Mouse (Mus musculus): ENCODE data around the gene Lactbl1.

Gene Lactbl1

DNA sequence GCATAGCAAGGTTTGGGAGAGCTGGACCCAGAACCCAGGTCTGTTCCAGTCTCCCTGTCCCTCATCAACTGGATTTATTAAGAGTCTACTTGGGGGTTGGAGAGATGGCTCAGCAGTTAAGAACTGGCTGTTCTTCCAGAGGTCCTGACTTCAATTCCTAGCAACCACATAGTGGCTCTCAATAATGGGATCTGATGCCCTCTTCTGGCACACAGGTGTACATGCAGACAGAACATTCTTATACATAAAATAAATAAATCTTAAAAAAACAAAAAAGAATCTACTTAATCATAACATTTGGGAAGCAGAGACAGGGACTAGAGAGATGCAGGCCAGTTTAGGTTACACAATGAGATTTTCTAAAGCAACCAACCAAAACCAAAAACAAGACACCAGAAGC lies 13.6 kb downstream of the Lactbl1 start:
- intact Hi-C loops (cut with DNase I): no loop called here

DNA sequence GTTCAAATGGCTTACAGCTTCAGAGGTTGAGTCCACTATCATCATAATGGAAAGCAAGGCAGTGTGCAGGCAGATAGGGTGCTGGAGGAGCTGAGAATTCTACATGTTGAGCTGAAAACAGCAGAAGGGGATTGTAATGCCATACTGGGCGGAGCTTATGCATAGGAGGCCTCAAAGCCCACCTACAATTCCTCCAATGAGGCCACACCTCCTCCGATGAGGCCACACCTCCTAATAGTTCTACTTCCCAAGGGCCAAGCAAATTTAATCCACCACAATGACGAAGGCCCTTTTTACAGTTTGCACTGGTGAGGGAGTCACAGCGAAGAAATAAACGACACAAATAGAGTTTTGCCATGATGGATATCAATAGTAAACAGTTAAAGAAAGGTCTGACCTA lies 14.1 kb downstream of the Lactbl1 start:
- intact Hi-C loops (cut with DNase I): no loop called here

DNA sequence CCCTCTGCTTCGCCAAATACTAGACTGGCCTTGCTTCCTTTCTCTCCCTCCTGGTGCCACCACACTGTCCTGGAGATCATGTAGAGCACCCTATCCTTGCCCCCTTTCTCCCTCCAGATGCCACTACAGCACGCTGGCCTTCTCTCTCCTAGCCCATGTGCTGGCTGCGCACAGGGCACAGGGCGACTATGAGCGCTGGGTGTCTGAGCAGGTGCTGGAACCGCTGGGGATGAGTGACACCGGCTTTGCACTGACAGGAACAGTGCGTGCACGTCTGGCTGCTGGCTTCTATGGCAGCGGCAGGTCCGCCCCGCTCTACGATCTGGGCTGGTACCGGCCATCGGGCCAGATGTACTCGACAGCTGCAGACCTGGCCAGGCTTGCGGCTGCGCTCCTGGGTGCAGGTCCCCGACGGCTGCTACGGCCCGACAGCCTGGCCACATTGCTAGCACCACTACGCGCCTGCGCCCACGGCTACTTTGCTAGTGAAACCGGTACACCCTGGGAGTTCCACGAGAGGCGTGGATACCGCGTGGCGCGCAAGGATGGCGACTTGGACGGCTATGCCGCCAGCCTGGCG lies 14.7 kb downstream of the Lactbl1 start:
- intact Hi-C loops (cut with DNase I): no loop called here

DNA sequence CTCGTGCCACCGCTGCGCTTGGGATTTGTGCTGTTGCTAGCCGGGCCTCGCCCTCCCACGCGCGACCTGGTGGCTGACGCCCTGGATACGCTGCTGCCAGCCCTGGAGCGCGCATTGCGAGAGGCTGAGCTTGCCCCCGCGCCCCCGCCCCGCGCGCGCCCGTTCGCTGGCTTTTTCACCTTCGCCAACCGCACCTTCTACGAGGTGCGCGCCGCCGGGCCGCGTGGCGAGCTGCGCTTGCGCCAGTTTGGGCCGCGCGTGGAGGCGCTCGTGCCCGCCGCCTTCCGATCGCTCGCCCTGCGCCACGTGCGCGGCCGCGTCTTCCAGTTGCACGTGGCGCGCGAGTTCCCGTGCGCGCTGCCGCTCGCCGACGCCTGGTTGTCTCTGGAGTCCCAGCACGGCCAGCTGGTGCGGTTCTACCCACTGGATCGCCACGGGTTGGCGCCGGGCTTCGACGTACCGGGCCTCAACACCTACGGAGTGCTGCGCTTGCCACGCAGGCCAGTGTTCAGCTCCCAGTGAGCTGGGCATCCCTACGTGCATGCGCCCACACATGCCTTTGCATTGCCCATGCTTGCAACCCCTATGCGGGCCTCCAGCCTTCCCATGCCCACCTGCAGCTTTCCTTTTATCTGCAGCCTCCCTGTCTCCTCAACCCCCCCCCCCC lies 15.3 kb downstream of the Lactbl1 start:
- intact Hi-C loops (cut with DNase I): no loop called here

DNA sequence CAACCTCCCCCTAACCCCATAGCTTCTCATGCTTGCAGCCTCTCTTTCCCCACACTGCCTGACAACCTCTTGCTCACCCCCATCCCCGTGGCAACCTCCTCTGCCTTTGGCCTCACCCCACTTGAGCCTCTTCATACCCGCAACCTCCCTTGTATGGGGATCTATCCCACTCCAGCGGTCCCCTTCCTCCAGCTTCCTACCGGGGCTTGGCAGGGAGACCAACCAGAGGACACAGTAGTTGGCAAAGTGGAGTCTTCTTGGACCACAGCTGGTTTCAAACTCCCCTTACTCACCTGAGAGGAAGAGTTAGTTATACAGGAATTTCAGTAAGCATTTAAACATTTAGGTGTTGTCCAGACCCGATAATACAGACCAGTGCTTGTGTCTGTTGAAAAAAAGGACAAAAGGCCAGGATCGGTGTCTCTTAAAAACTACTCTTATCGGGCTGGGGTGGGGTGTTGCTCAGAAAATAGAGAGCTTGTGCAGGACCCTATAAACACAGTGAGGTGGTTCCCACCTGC lies 15.9 kb downstream of the Lactbl1 start:
- intact Hi-C loops (cut with DNase I): no loop called here

DNA sequence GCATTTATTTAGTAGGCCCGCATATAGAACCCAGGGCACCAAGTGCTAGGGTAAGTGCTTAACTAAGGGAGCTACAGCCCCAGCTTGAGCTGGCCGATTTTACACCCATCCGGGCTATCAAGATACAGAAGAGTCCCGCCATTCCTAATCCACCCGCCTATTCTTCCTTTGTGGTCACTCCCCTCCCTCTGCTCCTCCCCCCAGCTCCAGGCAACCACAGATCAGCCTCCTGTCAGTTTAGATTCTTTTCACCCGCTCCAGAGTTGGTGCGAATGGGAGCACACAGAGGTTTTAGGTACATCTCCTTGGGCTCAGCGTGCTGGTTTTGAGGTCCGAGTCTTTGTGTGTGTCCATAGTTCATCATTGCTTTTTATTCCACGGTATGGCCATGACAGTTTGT lies 16.5 kb downstream of the Lactbl1 start:
- intact Hi-C loops (cut with DNase I): no loop called here

DNA sequence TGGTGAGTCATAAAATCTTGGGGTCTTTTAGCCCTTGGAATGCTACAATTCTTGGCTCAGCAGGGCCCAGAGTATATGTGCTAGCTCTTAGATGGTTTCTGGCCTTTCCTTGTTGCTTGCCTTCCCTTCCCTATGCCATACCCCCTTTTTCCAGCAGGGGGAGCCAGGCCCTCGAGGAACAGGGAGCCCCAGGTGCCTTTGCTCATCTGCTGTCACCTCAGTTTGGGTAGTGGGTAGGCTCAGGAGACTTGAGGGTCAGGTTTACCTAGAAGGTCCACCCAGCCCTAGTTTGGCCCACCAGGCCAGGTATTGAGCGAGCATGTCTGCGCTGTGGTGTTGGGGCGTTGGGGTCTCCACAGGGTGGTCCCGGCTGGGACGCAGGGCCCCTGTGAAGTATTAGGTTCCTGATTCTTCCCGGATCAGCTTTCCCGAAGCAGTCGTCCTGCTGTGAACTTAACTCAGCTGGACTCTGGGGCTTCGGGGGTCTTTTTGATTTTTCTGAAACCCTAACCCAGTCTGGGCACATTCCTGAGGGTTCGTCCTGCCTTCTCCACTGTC lies 26.6 kb downstream of the Lactbl1 start:
- intact Hi-C loops (cut with DNase I): no loop called here

DNA sequence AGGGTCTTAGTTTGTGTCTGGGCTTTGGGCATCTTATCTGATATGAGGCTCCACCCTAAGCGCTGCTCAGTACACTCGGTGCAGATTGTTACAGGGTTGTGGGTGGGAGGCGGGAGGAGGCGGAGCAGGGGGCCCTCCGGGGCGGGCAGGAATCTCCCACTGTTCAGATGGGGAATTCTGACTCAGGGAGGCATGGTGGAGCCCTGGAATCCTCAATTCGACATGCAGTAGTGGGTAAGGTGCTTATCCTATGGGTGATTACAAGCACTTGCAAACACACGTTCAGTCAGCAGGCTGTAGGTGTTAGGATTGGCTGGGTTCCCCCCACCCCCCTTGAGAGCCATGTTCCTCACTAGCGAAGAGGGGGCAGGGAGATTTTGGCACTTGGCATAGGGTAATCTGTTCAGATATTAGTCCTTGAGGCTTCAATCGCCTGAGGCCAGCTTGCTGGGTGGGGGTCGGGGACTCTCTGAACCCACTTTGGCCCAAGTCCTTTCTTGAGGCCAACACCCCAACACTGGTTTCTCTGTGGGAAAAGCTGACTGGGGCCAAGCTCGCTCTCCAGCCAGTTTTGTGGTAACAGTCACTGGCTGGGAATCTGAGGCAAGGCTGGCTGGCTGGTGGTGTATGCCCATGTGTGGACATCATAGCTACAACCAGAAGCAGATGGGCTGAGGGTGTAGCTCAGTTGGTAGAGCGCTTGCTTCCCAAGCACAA lies 27.2 kb downstream of the Lactbl1 start:
- intact Hi-C loops (cut with DNase I): loop anchor here (5.0 kb wide), 1 partner anchor 423 kb away; no protein-coding TSS in a partner anchor

DNA sequence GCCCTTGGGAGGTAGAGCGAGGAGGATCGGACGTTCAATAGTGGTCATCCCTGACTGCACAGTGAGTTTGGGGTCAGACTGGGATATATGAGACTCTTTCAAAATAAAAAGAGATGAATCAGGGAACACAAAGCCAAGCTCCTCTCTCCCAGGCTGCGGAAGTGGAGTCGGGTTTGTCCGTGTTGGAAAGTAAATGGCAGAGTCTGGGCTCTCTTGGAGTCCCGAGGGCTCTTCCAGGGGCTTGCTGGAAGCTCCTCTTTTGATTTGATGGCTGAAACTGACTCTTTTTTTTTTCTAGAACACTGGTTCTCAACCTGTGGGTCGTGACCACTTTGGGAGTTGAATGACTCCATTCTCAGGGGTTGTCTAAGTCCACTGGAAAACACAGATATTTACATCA lies 27.8 kb downstream of the Lactbl1 start:
- intact Hi-C loops (cut with DNase I): loop anchor here (5.0 kb wide), 1 partner anchor 422 kb away; no protein-coding TSS in a partner anchor

DNA sequence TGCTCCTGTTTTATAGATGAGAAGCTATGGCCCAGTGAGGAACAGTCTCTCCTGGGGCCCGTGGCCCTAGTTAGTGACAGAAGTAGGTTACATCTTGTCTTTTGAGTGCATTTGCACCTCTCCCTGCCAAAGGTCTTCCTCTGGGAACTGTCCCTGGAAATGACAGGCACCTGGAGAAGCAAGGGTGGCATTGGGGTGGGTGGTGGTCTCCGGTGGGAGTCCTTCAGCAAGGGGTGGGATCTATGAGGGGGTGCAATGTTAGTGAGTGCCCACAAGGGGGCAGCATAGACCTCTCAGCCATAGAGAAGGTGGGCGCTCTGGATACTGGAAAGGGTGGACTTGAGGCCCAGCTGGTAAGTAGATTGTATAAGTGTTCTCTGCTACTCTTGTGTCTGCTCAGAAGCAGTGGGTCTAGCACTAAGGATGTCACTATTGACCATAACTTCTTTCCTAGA lies 29.0 kb downstream of the Lactbl1 start:
- intact Hi-C loops (cut with DNase I): loop anchor here (5.0 kb wide), 1 partner anchor 421 kb away; no protein-coding TSS in a partner anchor

DNA sequence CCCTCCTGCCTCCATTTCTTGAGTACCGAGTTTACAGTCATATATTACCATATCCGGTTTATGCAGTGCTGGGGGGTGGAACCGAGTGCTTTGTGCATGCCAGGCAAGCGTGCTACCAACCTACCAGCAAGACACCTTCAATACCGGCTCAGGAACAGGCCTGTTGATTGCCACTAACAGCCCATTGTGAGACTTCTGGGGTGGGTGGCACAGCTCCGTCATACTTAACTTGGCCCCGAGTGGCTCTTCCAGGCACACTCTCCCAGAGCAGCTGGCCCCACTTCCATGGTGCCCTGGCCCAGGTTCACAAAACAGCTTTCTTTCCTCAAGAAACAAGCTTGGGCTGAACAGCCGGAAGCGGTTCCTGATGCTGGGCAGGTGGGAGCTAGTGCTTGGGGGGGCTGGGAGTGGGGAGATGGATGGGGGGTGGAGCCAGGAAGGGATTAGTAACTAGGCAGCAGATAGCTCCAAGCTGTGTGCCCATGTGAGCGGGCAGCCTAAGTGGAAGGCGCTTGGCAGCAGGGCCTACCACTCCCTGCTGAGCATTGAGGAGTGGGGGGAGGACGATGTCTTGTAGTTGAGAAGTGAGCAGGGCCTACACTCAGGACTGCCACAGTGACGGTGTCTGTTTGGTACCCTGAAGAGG lies 29.6 kb downstream of the Lactbl1 start:
- intact Hi-C loops (cut with DNase I): loop anchor here (5.0 kb wide), 1 partner anchor 420 kb away; no protein-coding TSS in a partner anchor

DNA sequence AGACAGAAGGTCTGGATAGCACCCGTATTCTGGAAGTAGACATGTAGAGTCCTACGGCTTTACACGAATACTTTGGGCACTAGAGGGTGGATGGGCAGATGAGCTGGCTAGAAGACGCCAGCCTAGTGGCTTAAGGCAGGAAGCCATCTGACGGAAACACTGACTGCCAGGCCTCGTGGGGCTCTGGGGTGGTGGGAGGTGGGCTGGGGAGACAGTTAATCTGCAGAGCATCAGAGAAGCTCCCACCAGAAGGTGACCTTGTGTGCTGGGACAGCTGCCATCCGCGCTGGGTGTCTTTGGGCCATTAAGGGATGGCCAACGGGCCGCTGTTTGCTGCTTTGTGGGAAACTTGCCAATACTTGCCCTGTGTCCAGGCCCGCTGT lies 30.1 kb downstream of the Lactbl1 start:
- intact Hi-C loops (cut with DNase I): loop anchor here (5.0 kb wide), 1 partner anchor 420 kb away; no protein-coding TSS in a partner anchor

DNA sequence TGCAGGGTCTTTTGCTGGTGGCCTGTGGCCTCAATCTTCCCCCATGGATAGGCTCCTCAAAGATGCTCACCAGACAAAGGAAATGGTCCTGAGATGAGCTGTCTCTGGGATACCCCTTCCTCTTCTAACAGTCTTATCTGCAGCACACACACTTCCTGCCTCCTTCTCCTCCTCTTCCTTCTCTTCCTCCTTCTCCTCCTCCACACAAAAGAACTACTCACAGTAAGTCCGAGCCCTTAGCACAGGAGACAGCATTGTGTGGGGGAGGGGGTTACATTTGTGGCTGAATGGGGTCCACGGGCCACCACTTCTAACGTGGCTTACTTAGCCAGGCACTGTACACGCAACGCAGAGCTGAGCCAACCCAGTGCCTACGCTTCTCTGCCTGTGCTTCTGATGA lies 30.6 kb downstream of the Lactbl1 start:
- intact Hi-C loops (cut with DNase I): loop anchor here (5.0 kb wide), 1 partner anchor 419 kb away; no protein-coding TSS in a partner anchor

DNA sequence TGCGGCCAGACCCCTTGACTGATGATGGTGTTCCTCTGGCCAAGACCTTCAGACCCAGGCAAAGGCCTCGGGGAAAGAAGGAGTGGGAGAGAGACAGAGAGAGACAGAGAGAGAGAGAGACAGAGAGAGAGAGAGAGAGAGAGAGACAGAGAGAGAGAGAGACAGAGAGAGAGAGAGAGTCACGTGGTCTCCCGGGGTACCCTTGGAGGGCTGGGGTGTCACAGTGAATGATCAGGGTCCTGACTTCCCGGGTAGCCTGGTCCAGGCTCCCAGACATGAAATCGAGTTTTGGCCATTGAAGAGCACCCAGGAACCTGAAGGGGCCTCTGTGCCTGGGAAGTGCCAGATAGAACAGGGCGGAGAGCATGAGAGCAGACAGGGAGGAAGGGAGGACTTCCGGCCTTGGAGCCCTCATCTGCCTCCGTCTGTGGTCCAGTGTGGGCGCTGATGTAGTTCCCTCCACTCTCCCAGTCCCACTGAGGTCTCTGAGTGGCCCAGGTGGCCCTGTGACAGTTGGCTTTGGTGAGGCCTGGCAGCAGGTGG lies 31.3 kb downstream of the Lactbl1 start:
- intact Hi-C loops (cut with DNase I): loop anchor here (5.0 kb wide), 1 partner anchor 419 kb away; no protein-coding TSS in a partner anchor

DNA sequence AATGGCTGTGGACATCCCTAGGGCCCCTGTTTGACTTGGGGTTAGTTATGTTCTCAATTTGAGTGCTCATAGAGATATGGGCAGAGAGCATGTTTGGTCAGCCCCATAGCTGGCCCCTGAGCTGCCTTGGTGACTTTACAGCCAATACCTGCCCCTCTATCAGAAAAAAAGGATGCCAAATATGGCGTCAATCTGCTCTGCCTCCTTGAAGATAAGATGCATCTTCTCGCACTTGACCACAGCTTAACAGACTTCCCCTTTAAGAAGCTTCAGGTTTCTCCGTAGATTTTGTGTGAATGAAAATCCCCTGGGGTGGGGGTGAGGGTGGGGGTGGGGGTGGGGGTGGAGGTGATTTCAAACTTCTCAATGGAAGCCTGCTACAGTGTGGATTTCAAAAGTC lies 35.5 kb downstream of the Lactbl1 start:
- intact Hi-C loops (cut with DNase I): no loop called here

DNA sequence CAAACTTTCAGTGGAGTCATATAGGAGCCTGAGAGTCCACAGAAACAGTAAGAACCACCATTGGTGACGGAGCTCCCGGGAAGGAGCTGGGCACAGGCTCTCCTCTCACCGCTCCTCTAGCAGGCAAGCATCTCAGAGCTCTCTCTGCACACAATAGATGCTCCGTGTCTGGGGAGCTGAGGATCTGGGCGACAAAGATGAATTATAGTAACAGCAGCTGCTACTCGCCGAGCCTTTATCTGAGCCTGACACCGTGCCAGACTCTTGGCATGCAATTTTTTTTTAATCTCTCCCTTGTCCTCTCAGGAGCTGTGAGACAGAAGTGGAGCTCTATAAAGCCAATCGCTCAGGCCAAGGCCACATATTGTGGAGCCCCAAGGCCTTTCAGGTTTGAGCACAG lies 42.6 kb downstream of the Lactbl1 start:
- intact Hi-C loops (cut with DNase I): no loop called here

DNA sequence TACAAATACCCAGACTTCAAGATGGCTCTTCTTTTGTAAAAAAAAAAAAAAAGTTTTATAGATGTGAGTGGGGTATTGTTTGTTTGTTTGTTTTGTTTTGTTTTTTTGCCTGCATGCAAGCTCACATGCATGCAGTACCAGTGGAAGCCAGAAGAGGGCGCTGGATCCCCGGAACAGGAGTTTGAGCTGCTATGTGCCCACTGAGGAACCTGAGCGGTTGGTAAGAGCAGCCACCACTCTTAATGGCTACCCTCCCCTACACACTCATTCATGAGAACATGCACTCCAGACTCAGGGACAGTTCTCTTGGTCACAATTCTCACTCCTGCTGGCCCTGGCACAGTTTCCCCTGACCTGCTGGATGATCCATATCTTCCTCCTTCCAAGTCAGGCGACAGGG lies 43.6 kb downstream of the Lactbl1 start:
- intact Hi-C loops (cut with DNase I): no loop called here

DNA sequence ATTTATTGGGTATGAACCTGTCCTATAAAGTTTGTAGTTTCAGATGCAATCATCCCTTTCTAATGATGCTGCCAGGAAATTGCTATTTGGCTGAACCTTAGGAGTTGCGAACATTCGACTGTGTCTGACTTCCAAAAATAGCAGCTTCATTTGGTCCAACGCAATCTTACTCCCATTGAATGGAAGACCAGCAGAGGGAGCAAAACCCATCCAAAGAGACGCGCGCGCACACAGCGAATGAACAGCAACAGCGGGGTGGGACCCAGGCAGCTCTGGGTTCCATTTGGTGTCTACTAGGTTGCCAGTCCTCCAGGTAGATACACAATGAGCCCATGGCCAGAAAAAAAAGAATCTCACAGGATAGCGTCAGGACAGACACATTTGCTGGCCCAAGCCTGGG lies 45.3 kb downstream of the Lactbl1 start:
- intact Hi-C loops (cut with DNase I): no loop called here

DNA sequence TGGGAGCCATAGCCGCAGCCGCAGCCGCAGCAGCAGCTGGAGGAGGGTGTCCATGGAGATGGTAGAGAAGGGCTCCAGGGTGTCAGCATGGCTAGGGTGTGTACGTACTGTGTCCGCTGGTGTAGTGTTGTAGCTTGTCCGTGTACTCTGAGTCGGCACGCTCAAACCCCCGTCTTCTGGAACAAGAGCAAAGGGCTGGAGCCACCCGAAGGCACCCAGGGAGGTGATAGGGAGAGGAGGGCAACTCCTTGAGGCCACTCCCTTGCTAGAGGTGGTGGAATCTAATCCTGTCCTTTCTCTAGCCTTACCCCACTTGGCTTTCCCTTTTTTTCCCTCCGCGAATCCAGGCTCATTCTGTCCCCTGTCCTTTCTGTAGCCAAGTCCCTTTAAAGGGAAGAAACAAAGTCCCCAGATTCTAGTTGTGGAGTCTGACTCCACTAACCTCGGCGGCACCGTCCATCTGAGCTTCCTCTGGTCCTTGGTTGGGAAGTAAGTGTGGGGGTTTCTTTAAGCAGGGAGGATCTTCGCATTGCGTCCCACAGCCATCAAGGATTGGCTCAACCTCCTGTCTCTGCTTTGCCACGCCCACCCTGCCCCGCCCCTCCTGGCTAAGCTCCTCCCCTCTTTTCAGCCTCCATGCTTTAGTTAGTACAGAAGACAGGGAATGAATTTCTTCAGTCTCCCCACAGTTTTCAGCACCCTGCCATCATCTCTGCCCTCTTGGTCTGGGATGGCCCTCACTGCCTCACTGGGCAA lies 50.1 kb downstream of the Lactbl1 start:
- intact Hi-C loops (cut with DNase I): no loop called here

DNA sequence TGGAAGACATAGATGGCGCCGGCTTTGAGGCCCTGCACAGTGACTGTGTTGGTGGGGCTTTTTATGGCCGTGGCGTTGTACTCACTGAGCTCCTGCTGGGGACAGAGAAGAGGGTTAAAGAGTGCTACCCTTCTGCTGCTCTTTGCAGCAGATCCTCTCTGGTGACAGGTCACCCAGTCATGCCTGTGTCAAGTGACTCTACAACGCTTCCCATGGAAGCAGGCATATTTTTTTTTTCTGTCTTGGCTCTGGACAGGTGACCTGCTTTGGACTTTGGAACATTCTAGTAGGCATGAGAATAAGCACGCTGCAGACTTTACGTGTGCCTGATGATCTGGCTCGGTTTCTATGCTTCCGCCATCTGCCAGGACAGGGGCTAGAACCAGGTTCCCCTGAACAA lies 53.0 kb downstream of the Lactbl1 start:
- intact Hi-C loops (cut with DNase I): no loop called here

All from adrenal gland (tissue).